Mouse (Mus musculus): ENCODE measurements around the gene Gas2l3.

Gas2l3 gene

DNA sequence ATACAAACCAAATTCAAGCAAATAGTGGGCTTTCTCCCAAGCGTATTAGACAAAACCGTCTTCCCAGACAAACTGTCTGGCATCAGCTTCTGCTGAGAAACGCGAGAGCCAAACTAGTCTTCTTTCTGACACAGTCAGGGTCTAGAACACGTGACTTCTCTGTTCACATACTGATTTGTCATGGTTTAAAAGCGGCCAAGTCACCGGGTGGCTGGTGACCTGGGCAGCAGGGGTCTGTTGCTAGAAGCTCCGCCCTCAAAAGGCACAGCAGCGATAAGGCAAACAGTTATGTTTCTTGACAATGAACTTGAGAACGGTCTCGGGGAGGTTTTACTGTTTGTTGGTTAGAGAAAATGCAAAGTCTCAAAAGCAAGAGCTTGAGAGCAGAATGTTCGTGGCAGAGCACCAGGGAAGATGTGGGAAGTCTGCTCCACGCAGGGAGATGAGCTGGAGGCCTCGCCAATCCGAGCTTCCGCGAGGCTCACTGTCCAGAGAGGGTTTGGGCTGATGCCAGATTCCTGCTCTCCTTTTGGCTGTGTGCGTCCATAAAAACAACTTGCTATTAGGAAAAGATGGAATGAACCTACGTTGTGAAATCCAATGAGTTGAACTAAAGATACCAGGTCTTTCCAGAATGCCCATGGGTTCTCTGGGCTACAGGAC is 43.0 kb downstream of the Gas2l3 start:
- in situ Hi-C loops (cut with MboI, MseI), result no loop called here

- in situ Hi-C loops (cut with MboI, MseI), result no loop called here
Observed at GRCm38 (mm10) chr10:89395823-89396222, 47.9 kb downstream of the Gas2l3 start.

DNA sequence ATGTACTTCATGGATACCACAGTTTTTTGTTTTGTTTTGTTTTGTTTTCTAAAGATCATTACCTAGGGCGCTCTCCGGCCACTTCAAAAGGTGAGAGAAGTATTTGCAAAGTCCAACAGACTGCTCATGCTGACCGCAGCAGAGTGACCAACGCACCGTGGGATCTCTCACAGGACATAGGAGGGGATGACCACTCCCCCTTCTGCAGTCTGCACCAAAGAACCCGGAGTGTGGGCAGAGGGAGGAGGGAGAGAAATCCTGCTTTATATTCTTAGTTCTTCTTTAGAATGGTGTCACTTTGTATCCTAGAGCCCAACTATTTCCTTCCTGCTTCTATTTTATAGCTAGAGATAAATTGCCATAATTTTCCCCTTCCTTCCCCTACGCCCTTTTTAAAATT is 48.4 kb downstream of the Gas2l3 start:
- in situ Hi-C loops (cut with MboI, MseI), result no loop called here

DNA sequence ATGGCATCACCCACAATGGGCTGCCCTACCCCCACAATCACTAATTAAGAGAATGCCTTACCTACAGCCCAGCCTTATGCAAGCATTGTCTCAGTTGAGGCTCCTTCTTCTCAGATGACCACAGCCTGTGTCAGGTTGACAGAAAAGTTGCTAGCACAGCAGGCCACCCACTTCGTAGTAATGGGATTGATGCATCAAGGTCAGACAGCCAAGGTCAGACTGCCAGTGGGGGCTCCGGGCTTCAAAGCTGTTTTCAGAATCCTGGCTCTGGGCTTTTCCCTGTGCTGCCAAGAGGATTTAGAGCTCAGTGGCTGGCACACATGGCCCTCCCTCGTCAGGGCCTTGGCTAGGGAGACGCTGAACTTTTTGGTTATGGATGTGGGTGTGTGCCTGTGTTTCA is 51.1 kb downstream of the Gas2l3 start:
- in situ Hi-C loops (cut with MboI, MseI), result no loop called here

GRCm38 (mm10) chr10:89391571-89392163 is 52.1 kb downstream of the Gas2l3 start:
- in situ Hi-C loops (cut with MboI, MseI), result no loop called here

DNA sequence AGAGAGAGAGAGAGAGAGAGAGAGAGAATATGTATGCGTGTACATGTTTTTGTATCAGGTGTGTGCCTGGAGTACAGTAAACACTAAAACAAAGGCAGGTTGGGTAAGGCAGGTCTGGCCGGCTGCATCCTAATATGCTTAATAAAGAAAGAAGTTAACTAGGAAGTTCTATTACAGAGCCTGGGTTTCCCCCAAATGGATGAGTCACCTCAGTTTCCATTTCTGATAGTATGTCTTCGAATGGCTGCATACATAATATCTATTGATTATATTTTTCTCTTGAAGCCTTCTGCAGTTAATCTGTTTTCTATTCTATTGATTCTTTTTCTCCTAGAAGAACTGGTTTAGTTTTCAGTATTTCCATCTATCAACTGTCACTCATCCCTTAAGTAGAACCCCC is 57.3 kb downstream of the Gas2l3 start:
- in situ Hi-C loops (cut with MboI, MseI), result no loop called here

GRCm38 (mm10) chr10:89383462-89383861 is 60.3 kb downstream of the Gas2l3 start:
- in situ Hi-C loops (cut with MboI, MseI), result no loop called here

GRCm38 (mm10) chr10:89377750-89378149 is 66.0 kb downstream of the Gas2l3 start:
- in situ Hi-C loops (cut with MboI, MseI), result no loop called here

DNA sequence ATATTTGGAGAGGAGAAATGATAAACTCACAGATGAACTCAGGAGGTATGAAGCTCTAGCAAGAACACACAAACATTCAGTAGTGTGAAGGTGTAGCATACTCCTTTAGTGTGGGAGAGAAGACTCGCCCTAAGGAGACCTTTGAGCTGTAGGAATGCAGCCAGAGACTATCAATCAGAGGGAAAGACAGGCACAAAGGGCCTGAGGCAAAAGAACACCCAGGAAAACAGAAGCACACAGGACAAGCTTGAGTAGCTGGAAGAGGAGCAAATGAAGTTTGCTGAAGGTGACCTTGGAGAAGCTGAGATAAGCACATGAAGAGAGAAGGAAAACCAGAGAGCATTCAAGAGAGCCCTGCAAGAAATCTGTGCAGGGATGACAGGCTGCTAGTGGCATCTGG is 73.7 kb downstream of the Gas2l3 start:
- in situ Hi-C loops (cut with MboI, MseI), result no loop called here

- in situ Hi-C loops (cut with MboI, MseI), result no loop called here
Observed at GRCm38 (mm10) chr10:89358933-89359332, 84.8 kb downstream of the Gas2l3 start.

Measured in T-helper 2 cell (primary cell).